Mouse (Mus musculus): ENCODE measurements at regions not wholly inside any gene's neighbourhood (a gene's known extent, or its start where the extent isn't known, plus 50 kb on each side); places are given as distances from the start of the nearest gene placed in this dataset.
A peak's percentile ranks its signal among the peaks of the same experiment; 100 is the strongest.

DNA sequence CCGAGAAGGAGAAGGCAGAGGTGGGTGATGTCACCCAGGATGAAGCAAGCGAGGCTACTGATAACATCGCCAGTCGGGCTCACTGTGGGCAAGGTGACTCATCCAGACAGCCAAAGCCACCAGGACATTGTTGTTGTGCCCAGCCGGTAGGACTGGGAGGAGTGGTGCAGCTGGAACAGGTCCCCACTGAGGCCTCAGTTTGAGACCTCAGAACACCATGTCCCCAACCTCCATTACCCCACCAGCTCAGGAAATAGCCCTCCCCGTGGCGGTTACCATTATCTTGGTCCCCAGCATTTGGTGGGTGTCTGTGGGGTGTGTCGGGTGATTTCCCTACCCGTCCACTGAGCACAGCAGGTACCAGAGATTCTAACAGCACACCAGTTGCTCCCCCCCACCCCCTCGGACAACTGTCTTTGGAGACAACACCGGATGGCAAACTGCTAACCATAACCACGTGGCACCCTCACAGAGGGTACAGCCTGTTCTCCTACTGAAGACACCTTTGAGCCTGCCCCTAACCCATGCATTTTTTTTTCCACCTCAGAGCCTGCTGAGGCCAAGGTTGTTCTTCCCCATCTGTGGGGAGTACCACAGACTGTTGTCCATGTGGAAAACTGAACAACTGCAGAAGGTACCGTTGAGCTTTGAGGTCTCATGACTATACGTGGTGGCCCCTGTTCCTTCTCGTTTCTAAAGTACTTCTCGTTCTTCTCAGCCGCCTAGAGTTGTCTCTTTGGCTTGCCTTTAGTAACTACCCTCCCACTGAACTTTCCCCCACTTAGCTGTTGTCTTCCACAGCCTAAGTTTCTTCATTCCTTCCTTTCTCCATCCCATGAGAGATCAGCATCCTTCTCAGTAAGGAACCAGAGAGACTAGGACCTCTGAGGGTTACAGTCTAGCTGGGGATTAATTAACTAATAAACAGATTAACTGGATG is 71.1 kb downstream of the Zfp36l2 start:
- H3K27ac ChIP-seq (ENCODE audit: insufficient read depth, low read length), result no peak overlapping the region
- 0 out of 2 replicates have a peak, but pooled peaks cover 1% of the 10 kb centered on the region for H3K4me1 ChIP-seq (ENCODE audit: control insufficient read depth, insufficient read depth, low read length)
- TF ChIP-seq POLR2A (IDR thresholded peaks at IDR 0.05; ENCODE audit: extremely low read depth, insufficient read depth, low read length), result no peak
- TF ChIP-seq CTCF (IDR thresholded peaks at IDR 0.05; ENCODE audit: extremely low read depth, insufficient read depth, low read length), result no peak
- no peak overlapping the region for H3K4me3 ChIP-seq (ENCODE audit: insufficient read depth, low read length)

DNA sequence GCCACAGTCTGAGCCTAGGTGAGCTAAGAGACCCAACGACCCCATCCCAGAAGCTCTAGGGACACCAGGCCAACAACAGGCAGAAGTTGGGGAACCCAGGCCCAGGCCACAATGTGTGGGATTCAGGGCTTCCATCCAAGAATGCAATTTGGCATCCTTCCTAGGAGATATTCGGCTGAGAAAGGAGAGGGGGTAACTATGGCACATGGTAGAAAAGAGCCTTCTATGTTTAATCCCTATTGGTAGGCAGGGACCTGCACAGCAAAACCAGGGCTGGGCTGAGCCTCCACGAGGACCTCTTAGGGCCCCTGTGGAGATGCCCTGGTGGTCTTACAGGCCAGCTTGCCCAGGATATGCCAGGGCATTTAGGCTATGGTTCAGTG is 71.8 kb downstream of the Zfp36l2 start:
- TF ChIP-seq POLR2A (IDR thresholded peaks at IDR 0.05; ENCODE audit: extremely low read depth, insufficient read depth, low read length) (no peak), CTCF (IDR thresholded peaks at IDR 0.05; ENCODE audit: extremely low read depth, insufficient read depth, low read length) (no peak)
- Histone ChIP-seq H3K4me1 (ENCODE audit: control insufficient read depth, insufficient read depth, low read length) (0 out of 2 replicates have a peak, but pooled peaks cover 1% of the 10 kb centered on the region), H3K27ac (ENCODE audit: insufficient read depth, low read length) (no peak overlapping the region), H3K4me3 (ENCODE audit: insufficient read depth, low read length) (no peak overlapping the region)

DNA sequence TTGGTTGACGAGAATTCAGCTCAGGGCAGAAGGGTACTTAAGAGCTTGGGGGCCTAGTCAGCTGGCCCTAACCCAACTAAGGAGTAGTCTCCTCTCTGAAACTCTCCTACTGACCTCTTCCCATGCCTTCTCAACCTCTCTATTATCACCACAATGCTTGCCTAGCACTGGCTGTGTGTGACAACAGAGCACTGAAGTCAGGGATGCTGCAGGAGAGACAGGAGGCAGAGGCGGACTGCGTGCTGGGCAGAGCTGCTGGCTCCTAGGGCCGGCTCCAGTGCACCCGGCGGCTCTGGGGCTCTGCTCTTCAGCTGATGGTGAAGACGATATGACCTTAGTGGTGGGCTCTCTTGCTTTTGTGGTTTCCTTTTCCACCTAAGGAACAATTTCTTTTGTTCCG is 72.6 kb downstream of the Zfp36l2 start:
- H3K4me1 ChIP-seq (ENCODE audit: control insufficient read depth, insufficient read depth, low read length), result 0 out of 2 replicates have a peak, but pooled peaks cover 1% of the 10 kb centered on the region
- no peak for TF ChIP-seq POLR2A (IDR thresholded peaks at IDR 0.05; ENCODE audit: extremely low read depth, insufficient read depth, low read length)
- TF ChIP-seq CTCF (IDR thresholded peaks at IDR 0.05; ENCODE audit: extremely low read depth, insufficient read depth, low read length), result no peak
- H3K27ac ChIP-seq (ENCODE audit: insufficient read depth, low read length), result no peak overlapping the region
- no peak overlapping the region for H3K4me3 ChIP-seq (ENCODE audit: insufficient read depth, low read length)

DNA sequence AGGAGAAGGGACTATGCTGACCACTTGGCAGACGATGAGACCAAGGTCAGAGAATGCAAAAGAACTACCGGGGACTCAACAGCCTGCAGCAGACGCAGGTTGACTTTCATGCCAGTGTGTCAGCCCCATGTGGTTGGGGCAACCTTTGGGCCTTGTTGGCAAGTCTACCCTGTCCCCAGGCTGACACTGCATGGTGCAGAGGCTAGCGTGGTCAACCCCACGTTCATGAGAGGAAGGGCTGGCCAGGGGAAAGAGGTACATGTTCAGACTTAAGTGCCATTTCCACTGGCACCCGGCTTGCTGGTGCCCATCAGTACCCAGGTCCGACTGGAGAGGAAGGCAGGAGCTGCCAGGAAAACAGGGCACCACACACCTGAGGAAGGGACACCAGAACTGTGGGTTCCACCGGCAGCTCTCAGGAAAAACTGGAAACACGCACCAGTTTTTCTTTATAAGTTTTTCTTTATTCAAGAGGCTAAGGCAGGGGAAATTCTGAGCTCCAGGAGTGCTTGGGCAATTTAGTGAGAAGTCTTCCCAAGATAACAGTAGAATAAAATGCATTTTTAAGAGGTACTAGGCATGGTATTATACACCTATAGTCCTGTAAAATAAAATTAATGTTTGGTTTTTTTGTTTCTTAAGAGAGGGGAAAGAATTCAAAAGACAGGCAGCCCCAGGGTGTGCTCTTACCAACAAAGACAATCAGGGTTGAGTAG is 73.3 kb downstream of the Zfp36l2 start:
- H3K27ac ChIP-seq (ENCODE audit: insufficient read depth, low read length), result no peak overlapping the region
- H3K4me3 ChIP-seq (ENCODE audit: insufficient read depth, low read length), result no peak overlapping the region
- TF ChIP-seq POLR2A (IDR thresholded peaks at IDR 0.05; ENCODE audit: extremely low read depth, insufficient read depth, low read length) (no peak), CTCF (IDR thresholded peaks at IDR 0.05; ENCODE audit: extremely low read depth, insufficient read depth, low read length) (no peak)
- H3K4me1 ChIP-seq (ENCODE audit: control insufficient read depth, insufficient read depth, low read length), result 0 out of 2 replicates have a peak, but pooled peaks cover 1% of the 10 kb centered on the region

DNA sequence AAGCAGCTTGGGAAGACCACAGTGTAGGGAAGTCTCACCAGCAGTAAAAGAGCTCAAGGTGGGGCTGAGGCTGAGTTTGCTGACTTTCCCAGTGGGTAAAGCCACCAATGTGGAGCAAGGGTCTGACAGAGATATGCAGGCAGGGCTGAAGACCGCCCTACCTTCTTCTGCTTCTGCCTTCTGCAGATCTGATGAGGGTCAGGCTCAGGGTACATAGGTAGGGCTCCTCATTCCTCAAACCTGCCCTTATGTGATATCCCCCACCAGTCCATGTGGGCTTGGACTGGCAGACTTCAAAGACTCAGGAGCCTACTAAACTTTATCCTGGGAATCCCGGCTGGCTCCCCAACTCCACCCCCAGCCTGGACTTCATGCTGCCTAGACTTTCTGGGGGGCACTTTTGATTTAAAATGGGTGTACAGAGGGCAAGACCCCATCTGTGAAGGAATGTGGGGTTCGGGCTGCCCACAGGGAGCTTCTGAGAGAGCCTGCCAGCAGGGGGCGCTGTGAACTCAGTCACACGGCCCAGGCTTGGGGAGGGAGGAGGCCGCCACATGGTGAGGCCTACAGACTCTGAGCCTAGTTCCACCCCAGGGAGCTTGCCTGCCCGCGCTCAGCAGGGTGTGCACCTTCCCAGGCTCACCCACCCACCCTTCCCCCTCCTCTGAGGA is 74.0 kb downstream of the Zfp36l2 start:
- 0 out of 2 replicates have a peak, but pooled peaks cover 1% of the 10 kb centered on the region for H3K4me1 ChIP-seq (ENCODE audit: control insufficient read depth, insufficient read depth, low read length)
- peak; percentile 47 for TF ChIP-seq CTCF (IDR thresholded peaks at IDR 0.05; ENCODE audit: extremely low read depth, insufficient read depth, low read length)
- TF ChIP-seq POLR2A (IDR thresholded peaks at IDR 0.05; ENCODE audit: extremely low read depth, insufficient read depth, low read length), result no peak
- H3K4me3 ChIP-seq (ENCODE audit: insufficient read depth, low read length), result no peak overlapping the region
- no peak overlapping the region for H3K27ac ChIP-seq (ENCODE audit: insufficient read depth, low read length)

DNA sequence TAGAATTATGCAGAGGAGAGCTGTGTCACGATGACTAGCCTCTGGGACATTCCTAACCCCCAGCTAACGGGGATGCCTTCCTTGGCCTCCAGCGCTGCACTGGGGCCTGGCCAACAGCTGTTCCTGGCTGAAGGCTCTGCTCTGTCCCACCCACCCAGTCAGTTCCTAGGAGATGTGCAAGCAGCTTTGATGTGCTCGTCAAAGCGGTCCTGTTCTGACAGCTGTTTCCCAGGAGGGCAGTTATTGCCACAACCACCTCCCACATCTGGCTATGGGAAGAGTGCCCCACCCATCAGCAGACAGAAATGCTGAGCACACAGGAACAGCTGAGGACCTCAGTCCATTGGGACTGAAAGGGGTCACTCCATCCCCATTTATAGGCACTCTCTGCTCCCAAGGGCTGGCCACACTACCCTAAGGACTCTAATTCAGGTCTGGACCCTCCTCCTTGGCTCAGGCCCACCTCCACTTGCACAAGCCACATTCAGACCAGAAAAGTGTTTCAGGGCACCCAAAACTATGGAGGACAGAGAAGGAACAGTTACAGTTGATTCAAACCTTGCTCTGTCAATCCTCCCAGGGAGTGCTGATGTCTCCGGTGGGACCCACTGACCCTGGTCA is 75.2 kb downstream of the Zfp36l2 start:
- TF ChIP-seq CTCF (IDR thresholded peaks at IDR 0.05; ENCODE audit: extremely low read depth, insufficient read depth, low read length) (no peak), POLR2A (IDR thresholded peaks at IDR 0.05; ENCODE audit: extremely low read depth, insufficient read depth, low read length) (no peak)
- Histone ChIP-seq H3K27ac (ENCODE audit: insufficient read depth, low read length) (no peak overlapping the region), H3K4me1 (ENCODE audit: control insufficient read depth, insufficient read depth, low read length) (0 out of 2 replicates have a peak, but pooled peaks cover 1% of the 10 kb centered on the region), H3K4me3 (ENCODE audit: insufficient read depth, low read length) (no peak overlapping the region)

DNA sequence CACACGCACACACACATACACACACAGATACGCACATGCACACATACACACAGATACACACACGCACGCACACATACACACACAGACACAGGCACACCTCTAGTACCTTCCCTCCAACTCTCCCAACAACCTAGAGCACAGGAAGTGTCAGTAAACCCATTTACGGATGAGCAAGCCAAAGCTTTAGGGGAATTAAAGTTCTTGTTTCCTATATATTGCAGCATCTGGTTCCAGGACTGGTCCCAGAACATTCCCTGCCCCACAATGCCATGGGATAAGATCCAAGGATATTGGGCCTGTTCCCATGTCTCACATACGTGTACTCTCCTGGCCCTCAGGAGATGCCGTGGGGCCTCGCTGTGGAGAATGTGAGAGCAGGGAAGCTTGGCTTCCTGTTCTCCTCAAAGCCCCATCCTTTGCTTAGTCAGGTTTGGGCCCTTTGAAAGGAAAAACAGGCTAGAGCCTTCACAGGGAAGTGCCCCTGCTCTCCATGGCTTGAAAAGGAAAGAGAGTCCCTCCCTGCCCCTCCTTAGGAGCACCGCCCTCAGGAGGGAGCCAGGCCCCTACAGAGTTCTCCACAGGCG is 75.9 kb downstream of the Zfp36l2 start:
- Histone ChIP-seq H3K4me3 (ENCODE audit: insufficient read depth, low read length) (no peak overlapping the region), H3K27ac (ENCODE audit: insufficient read depth, low read length) (no peak overlapping the region), H3K4me1 (ENCODE audit: control insufficient read depth, insufficient read depth, low read length) (0 out of 2 replicates have a peak, but pooled peaks cover 1% of the 10 kb centered on the region)
- TF ChIP-seq POLR2A (IDR thresholded peaks at IDR 0.05; ENCODE audit: extremely low read depth, insufficient read depth, low read length) (no peak), CTCF (IDR thresholded peaks at IDR 0.05; ENCODE audit: extremely low read depth, insufficient read depth, low read length) (no peak)

DNA sequence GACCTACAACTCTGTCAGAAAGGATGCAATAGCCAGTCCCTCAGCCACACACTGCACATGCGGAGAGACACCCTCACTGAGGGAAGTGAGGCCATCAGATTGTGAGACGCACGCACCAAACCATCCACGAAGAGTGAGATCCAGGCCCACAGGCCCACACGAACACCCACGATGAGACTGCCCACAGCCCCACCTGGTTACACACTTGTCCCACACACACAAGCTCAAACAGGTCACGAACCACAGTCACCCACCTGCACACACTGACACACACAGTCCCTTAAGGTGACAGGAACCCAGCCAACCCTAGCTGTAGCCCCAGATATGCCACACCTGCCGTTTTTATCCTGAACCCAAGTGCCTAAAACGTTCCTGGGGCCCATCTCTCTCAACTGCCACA is 76.8 kb downstream of the Zfp36l2 start:
- H3K4me3 ChIP-seq (ENCODE audit: insufficient read depth, low read length), result no peak overlapping the region
- H3K27ac ChIP-seq (ENCODE audit: insufficient read depth, low read length), result no peak overlapping the region
- 0 out of 2 replicates have a peak, but pooled peaks cover 1% of the 10 kb centered on the region for H3K4me1 ChIP-seq (ENCODE audit: control insufficient read depth, insufficient read depth, low read length)
- TF ChIP-seq CTCF (IDR thresholded peaks at IDR 0.05; ENCODE audit: extremely low read depth, insufficient read depth, low read length), result no peak
- no peak for TF ChIP-seq POLR2A (IDR thresholded peaks at IDR 0.05; ENCODE audit: extremely low read depth, insufficient read depth, low read length)

Data from cortical plate, adult 2 months (tissue).